Mouse (Mus musculus) adrenal gland (tissue): ENCODE data around the gene Tulp1.

Source experiments
- intact Hi-C: fragments of 180-260 bp; cut with DNase I; formaldehyde crosslinking; loops from one replicate; pipeline ENCODE4 v1.15.1; 2025

The Tulp1 gene

DNA sequence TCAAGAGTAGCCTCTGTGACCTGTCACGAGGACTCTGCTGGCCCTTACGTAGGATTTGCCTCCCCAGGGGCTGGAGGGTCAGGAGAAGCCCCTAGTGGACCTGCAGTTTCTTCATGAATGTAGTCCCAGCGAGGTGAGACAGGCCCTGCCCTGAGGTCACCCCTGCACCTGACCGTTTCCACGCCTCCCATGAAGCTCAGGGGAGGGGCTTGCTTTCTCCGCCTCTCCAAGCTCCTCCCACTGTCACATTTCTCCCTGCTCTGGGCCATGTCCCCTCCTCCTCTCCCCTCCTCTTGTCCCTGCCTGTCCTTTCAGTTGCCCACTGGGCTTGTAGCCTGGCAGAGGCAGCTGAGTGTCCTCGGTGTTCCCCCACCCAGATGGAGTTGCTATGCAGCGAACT, 47.9 kb downstream of the Tulp1 start:
- intact Hi-C loops = no loop called here

DNA sequence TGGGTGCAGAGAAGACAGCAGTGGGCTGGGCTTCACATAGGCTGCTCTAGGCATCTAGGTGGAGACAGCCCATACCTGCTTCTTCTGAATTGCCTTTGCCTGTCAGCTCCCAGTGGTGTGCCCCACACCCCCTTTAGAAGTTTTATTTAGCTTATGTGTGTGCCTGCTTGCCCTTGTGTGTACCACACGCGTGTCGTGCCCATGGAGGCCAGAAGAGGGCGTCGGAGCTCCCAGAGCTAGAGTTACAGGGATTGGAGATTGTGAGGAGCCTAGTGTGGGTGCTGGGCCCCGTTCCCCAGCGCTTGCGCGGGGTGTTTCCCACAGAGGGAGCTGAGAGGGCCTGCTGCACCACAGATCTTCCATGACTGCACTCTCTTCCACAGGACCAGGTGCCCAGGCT, 48.5 kb downstream of the Tulp1 start:
- intact Hi-C loops = no loop called here

DNA sequence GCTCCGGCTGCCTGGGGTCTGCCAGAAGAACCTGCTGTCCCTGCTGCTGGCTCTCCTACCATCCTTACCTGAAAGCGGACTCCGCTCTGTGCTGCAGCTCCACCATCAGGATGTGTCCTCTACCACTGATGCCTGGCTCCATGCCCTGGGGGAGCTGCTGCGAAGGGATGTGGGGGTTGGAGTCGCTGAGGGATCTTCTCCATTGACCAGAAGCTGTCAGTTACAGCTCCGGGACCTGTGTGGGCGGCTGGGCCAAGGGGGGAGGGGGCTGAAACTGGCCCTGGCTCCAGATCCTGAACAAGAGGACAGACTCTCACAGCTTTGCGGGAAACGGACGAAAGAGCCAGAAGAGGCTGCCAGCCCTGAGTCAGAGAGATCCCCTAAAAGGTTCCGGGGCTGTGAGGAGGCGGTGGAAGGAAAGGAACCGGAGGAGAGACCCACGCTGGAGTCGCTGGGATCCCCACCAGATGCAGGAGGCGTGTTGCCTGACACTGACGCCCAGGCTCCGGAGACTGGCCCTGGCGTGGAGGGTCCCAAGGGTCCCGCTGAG, 49.3 kb downstream of the Tulp1 start:
- intact Hi-C loops = no loop called here

DNA sequence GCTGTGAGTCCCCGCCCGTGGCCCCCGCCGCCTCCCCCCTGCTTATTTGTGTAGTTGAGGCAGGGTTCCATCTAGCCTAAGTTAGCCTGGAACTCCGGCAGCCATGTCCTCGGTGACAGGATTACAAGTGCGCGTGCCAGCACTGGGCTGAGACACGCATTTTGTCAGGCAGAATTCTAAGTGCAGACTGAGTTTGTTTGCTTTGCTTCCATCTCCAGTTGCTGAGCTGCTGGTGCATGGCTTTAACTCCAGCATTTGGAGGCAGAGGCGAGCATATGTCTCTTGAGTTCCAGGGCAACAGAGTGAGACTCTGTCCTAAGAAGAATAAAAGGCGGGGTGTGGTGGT, 51.2 kb downstream of the Tulp1 start:
- intact Hi-C loops = no loop called here

DNA sequence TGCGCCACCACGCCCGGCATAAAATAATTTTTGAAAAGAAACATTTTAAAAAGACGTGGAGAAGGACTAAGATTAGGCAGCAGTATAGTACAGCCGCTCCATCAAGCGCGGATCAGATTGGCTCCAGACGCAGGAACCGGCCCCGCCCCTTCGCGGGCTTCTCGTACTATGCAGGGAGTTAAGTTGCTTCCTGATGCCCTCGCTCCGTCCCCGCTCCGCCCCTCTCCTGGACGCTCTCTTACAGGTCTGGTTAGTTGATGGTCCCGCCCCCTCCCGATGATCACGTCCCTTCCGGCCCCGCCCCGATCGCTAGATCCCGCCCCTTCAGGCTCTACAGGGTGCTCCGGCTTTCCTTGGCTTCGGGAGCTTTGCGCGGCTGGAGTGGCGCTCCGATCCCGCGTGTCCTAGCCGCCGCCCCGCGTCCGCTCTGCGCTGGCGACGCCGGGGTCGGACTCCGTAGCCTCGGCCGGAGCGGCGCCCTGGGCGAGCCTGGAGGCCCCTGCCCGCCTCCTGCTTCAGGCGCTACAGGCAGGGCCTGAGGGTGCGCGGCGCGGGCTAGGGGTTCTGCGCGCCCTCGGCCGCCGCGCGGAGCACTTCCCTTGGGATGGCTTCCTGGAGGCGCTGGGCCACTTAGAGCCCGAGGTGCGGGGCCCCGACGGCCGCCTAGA, 51.7 kb downstream of the Tulp1 start, which contains the start of gene Fance:
Gene Fance (plus strand): TSS at position 308 of the 668 bp plus-strand sequence.
- intact Hi-C loops = no loop called here

DNA sequence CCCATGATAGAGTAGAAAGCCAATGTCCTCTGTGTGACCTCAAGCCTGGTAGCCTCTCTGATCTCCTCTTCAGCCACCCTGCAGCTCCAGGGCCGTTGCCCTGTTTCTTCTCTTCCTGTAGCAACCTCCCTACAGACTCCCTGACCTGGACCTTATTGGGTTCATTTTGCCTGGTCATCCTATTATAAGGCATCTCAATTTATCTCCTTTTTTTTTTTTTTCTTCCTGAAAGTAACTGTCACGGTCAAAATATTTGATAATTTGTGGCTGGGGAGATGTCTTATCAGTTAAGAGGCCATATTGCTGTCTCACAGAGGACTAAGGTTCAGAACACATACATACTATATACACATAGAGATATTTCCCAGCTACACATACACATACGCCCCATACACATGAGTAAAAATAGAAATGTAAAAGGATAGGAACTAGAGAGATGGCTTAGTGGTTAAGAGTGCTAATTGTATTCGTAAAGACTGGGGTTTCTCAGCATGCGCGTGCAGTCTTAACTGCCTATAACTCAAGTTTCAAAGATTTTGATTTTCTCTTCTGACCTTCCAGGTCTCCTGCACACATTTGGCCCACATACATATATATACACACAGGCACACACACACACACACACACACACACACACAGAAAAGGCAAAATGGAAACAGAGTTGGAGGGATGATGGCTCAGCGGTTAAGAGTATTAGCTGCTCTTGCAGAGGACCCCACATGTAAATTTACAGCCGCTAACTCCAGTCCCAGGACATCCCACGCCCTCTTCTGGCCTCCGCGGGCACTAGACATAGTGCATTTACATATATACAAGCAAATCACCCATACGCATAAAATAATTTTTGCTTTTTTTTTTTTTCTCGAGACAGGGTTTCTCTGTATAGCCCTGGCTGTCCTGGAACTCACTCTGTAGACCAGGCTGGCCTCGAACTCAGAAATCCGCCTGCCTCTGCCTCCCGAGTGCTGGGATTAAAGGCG, 52.5 kb downstream of the Tulp1 start:
- intact Hi-C loops = no loop called here

DNA sequence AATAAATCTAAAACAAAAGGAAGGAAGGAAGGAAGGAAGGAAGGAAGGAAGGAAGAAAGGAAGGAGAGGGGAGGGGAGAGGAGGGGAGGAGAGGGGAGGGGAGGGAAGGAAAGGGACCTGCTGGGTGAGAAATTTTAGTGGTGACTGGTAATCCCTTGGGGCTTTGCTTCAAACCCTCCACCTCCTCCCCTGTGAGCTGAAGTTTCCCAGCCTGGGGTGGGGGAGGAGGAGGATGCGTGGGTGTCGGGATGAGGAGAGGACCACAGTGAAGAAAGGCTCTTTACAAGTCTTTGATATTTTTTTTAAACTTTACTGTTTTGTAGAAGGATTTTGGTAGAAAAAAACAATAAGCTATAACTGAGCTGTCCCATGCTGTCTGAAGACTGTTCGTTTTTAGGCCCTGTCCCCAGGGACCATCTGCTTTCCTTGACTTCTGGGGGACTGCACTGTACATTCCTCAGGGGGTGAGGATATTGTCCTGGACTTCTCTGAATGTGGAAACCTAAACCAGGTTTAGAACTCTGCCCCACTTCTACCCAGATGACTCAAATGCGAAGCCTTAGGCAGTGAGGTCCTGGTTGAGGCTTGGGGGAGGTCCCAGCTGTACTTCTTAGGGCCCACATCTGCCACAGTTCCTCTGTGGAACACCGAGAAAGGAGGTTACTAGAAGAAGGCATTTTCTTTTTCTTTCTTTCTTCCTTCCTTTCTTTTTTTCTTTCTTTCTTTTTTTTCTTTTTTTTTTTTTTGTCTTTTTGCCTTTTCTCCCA, 53.5 kb downstream of the Tulp1 start:
- intact Hi-C loops = no loop called here

DNA sequence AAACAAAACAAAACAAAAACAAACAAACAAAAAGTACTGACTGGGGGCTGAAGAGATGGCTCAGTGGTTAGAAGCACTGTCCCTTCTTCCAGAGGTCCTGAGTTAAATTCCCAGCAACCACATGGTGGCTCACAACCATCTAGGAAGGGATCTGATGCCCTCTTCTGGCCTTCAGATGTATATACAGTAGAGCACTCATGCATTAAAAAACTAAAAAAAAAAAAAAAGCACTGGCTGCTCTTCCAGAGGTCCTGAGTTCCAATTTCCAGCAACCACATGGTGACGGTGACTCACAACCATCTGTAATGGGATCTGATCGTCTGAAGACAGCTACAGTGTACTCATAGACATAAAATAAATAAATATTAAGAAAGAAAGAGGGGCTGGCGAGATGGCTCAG, 54.2 kb downstream of the Tulp1 start:
- intact Hi-C loops = no loop called here

DNA sequence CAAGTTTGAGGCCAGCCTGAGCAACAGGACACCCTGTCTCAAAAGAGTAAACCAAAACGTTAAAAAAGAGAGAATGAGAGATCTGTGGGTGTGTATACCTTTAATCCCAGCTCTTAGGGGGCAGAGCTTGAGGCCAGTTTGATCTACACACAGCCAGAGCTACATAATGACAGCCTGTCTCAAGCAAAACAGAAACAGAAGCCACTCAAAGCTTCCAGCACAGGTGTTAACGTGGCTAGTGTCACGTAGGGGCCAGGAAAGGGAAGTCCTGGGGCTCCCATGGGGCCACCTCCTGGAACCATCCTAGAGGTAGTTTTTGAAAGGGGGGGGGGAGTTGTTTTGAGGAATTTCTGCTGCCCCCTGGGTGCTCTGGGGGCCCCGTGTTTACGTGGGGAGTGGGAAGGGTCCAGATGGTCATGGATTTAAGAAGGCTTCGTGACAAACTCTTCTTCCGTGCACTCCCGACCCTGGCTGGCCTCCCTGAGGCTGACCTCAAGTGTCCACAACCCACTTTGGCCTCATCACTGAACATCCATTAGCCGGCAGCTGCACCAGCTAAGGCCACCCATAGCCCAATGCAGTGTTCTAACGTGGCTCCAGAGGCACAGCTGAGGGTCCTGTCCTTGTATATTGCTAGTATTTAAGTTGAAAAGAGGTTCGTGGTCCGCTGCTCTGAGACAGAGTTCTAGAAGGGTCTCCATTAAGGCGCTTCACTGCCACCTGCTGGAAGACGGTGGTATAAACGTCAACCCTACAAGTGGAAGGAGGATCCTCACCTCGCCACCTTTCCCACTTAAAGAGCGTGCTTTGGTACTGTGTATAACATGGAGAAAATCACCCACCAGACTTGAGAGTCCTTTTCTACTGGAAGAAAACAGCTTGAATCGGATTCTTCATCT, 56.5 kb downstream of the Tulp1 start:
- intact Hi-C loops = loop anchor here (1.0 kb wide), 1 partner anchor 82 kb away; no protein-coding TSS in a partner anchor

DNA sequence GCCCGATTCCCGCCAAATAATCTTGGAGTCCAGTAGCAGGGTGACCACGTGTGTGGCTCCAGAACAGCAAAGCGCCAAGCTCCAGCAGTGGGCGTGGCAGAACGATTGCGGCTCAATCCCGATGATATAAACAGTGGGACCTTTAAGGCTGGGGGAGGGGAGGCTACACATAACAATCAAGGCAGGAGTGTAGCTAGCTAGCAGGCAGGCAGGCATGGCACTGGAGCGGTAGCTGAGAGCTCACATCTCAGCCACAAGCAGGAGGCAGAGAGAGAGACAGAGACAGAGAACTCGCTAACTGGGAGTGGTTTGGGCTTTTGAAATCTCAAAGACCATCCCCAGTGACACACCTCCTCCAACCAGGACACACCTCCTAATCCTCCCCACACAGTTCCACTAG, 59.9 kb downstream of the Tulp1 start:
- intact Hi-C loops = no loop called here
